Mouse (Mus musculus): ENCODE measurements around the gene Surf2. TPM values are rescaled to one million over a fixed set of nuclear protein-coding genes. Genes with fewer than 3 reads are reported as not detected.
A peak's percentile ranks its signal among the peaks of the same experiment; 100 is the strongest.
"Not testable (repeated sequence)": the region's sequence is repeated elsewhere in the genome, so short reads cannot be mapped to it uniquely, and the experiment has no call there.

Surf2 gene
- polyA plus RNA-seq (2012; rRNA removed): 33.8 and 36.4 TPM in 2 replicates

GRCm38 (mm10) chr2:26915927-26916728 lies at the start of gene Surf2, which contains the start of gene Surf1:
Gene Surf2 (plus strand): TSS chr2:26916367.
Gene Surf1 (minus strand): TSS chr2:26916530.
- peak within 1 kb of the TSS; percentile 86 for H3K4me3 ChIP-seq (ENCODE audit: control insufficient read depth, insufficient read depth, low read length)
- peaks cover 34% of the 10 kb centered on the region for H3K4me1 ChIP-seq (replicated peaks; ENCODE audit: control insufficient read depth, insufficient read depth, low read length)
- H3K36me3 ChIP-seq (ENCODE audit: control insufficient read depth, insufficient read depth, low read length): peaks cover 44% of the 10 kb centered on the region
- no peak within 1 kb of the TSS for H3K27ac ChIP-seq (ENCODE audit: control insufficient read depth, insufficient read depth, low read length)
- WGBS: 2% methylated on average over 47 of the region's 47 CpGs
- DNase-seq: peak; percentile 71
- H3K27me3 ChIP-seq (ENCODE audit: control insufficient read depth, insufficient read depth, low read length): no peaks in the 10 kb centered on the region
- TF ChIP-seq POLR2A (IDR thresholded peaks at IDR 0.05; ENCODE audit: control insufficient read depth, extremely low read depth, insufficient read depth, low read length, poor library complexity): peak; percentile 49; the same call in 1 of the 2 replicates
- TF ChIP-seq CTCF (IDR thresholded peaks at IDR 0.05; ENCODE audit: borderline replicate concordance, control insufficient read depth, extremely low read depth, insufficient read depth, low read length, poor library complexity): no peak

- H3K4me1 ChIP-seq (replicated peaks; ENCODE audit: control insufficient read depth, insufficient read depth, low read length): no peaks in the 10 kb centered on the region
- 77% methylated on average over 6 of the region's 6 CpGs for WGBS
- no peaks in the 10 kb centered on the region for H3K27me3 ChIP-seq (ENCODE audit: control insufficient read depth, insufficient read depth, low read length)
- DNase-seq: no peak
- H3K36me3 ChIP-seq (ENCODE audit: control insufficient read depth, insufficient read depth, low read length): no peaks in the 10 kb centered on the region
- TF ChIP-seq POLR2A (IDR thresholded peaks at IDR 0.05; ENCODE audit: control insufficient read depth, extremely low read depth, insufficient read depth, low read length, poor library complexity) (no peak), CTCF (IDR thresholded peaks at IDR 0.05; ENCODE audit: borderline replicate concordance, control insufficient read depth, extremely low read depth, insufficient read depth, low read length, poor library complexity) (no peak)
- no peak overlapping the region for H3K27ac ChIP-seq (ENCODE audit: control insufficient read depth, insufficient read depth, low read length)
- H3K4me3 ChIP-seq (ENCODE audit: control insufficient read depth, insufficient read depth, low read length): no peak overlapping the region
Observed at GRCm38 (mm10) chr2:26870666-26871065, 45.5 kb upstream of the Surf2 start.

GRCm38 (mm10) chr2:26878571-26878970 lies 37.6 kb upstream of the Surf2 start:
- Histone ChIP-seq H3K4me3 (ENCODE audit: control insufficient read depth, insufficient read depth, low read length) (no peak overlapping the region), H3K27me3 (ENCODE audit: control insufficient read depth, insufficient read depth, low read length) (no peaks in the 10 kb centered on the region), H3K4me1 (replicated peaks; ENCODE audit: control insufficient read depth, insufficient read depth, low read length) (no peaks in the 10 kb centered on the region), H3K27ac (ENCODE audit: control insufficient read depth, insufficient read depth, low read length) (no peak overlapping the region), H3K36me3 (ENCODE audit: control insufficient read depth, insufficient read depth, low read length) (no peaks in the 10 kb centered on the region)
- DNase-seq: no peak
- TF ChIP-seq POLR2A (IDR thresholded peaks at IDR 0.05; ENCODE audit: control insufficient read depth, extremely low read depth, insufficient read depth, low read length, poor library complexity) (no peak), CTCF (IDR thresholded peaks at IDR 0.05; ENCODE audit: borderline replicate concordance, control insufficient read depth, extremely low read depth, insufficient read depth, low read length, poor library complexity) (no peak)

GRCm38 (mm10) chr2:26885541-26885940 lies 30.6 kb upstream of the Surf2 start:
- not testable (repeated sequence) for DNase-seq; H3K4me1 ChIP-seq (replicated peaks; ENCODE audit: control insufficient read depth, insufficient read depth, low read length); H3K4me3 ChIP-seq (ENCODE audit: control insufficient read depth, insufficient read depth, low read length); H3K27ac ChIP-seq (ENCODE audit: control insufficient read depth, insufficient read depth, low read length); H3K27me3 ChIP-seq (ENCODE audit: control insufficient read depth, insufficient read depth, low read length)
- WGBS: 98% methylated on average over 2 of the region's 2 CpGs
- peaks cover 12% of the 10 kb centered on the region for H3K36me3 ChIP-seq (ENCODE audit: control insufficient read depth, insufficient read depth, low read length)

GRCm38 (mm10) chr2:26886170-26886569 lies 30.0 kb upstream of the Surf2 start:
- H3K27ac ChIP-seq (ENCODE audit: control insufficient read depth, insufficient read depth, low read length); DNase-seq; H3K27me3 ChIP-seq (ENCODE audit: control insufficient read depth, insufficient read depth, low read length); H3K4me3 ChIP-seq (ENCODE audit: control insufficient read depth, insufficient read depth, low read length); H3K4me1 ChIP-seq (replicated peaks; ENCODE audit: control insufficient read depth, insufficient read depth, low read length): not testable (repeated sequence)
- WGBS: 92% methylated on average over 4 of the region's 4 CpGs
- H3K36me3 ChIP-seq (ENCODE audit: control insufficient read depth, insufficient read depth, low read length): peaks cover 17% of the 10 kb centered on the region

- WGBS: 91% methylated on average over 4 of the region's 4 CpGs
- TF ChIP-seq POLR2A (IDR thresholded peaks at IDR 0.05; ENCODE audit: control insufficient read depth, extremely low read depth, insufficient read depth, low read length, poor library complexity): no peak
- TF ChIP-seq CTCF (IDR thresholded peaks at IDR 0.05; ENCODE audit: borderline replicate concordance, control insufficient read depth, extremely low read depth, insufficient read depth, low read length, poor library complexity): no peak
- H3K27ac ChIP-seq (ENCODE audit: control insufficient read depth, insufficient read depth, low read length): no peak overlapping the region
Observed at GRCm38 (mm10) chr2:26895898-26896297, 20.3 kb upstream of the Surf2 start.

GRCm38 (mm10) chr2:26900731-26901130 lies 15.4 kb upstream of the Surf2 start:
- WGBS: 69% methylated on average over 1 of the region's 1 CpGs
- Histone ChIP-seq H3K36me3 (ENCODE audit: control insufficient read depth, insufficient read depth, low read length) (peaks cover 35% of the 10 kb centered on the region), H3K27me3 (ENCODE audit: control insufficient read depth, insufficient read depth, low read length) (no peaks in the 10 kb centered on the region), H3K4me1 (replicated peaks; ENCODE audit: control insufficient read depth, insufficient read depth, low read length) (peaks cover 14% of the 10 kb centered on the region), H3K27ac (ENCODE audit: control insufficient read depth, insufficient read depth, low read length) (no peak overlapping the region), H3K4me3 (ENCODE audit: control insufficient read depth, insufficient read depth, low read length) (no peak overlapping the region)
- no peak for TF ChIP-seq POLR2A (IDR thresholded peaks at IDR 0.05; ENCODE audit: control insufficient read depth, extremely low read depth, insufficient read depth, low read length, poor library complexity)
- TF ChIP-seq CTCF (IDR thresholded peaks at IDR 0.05; ENCODE audit: borderline replicate concordance, control insufficient read depth, extremely low read depth, insufficient read depth, low read length, poor library complexity): no peak
- no peak for DNase-seq

More at GRCm38 (mm10) chr2:26895898-26896297, 20.3 kb upstream of the Surf2 start:
- Histone ChIP-seq H3K4me3 (ENCODE audit: control insufficient read depth, insufficient read depth, low read length) (no peak overlapping the region), H3K36me3 (ENCODE audit: control insufficient read depth, insufficient read depth, low read length) (peaks cover 78% of the 10 kb centered on the region), H3K27me3 (ENCODE audit: control insufficient read depth, insufficient read depth, low read length) (no peaks in the 10 kb centered on the region), H3K4me1 (replicated peaks; ENCODE audit: control insufficient read depth, insufficient read depth, low read length) (no peaks in the 10 kb centered on the region)
- no peak for DNase-seq
